Mouse (Mus musculus) kidney, adult 2 months (tissue): Measurements from ENCODE around the gene Clca2. TPM values are rescaled to one million over a fixed set of nuclear protein-coding genes. Genes with fewer than 3 reads are reported as not detected.

Source experiments
- DNase-seq: peaks from one replicate; pipeline ENCODE4 v3.0.0; 2021
- H3K27ac ChIP-seq: fragments of 200-500 bp; 2 replicates; pipeline ENCODE4 v1.5.1; 2012; ENCODE audit warnings: low read depth, low read length, control low read depth, inconsistent platforms; ENCODE audit not compliant: insufficient read depth
- H3K27me3 ChIP-seq: fragments of 200-500 bp; replicated peaks from 2 replicates; pipeline ENCODE4 v1.6.1; 2012; ENCODE audit warnings: mild to moderate bottlenecking, moderate library complexity, low read length, inconsistent platforms; ENCODE audit not compliant: control insufficient read depth, insufficient read depth
- H3K36me3 ChIP-seq: fragments of 200-500 bp; 2 replicates; pipeline ENCODE4 v1.6.1; 2012; ENCODE audit warnings: mild to moderate bottlenecking, moderate library complexity, low read length, inconsistent platforms; ENCODE audit not compliant: control insufficient read depth, insufficient read depth
- H3K4me1 ChIP-seq: fragments of 200-500 bp; 2 replicates; pipeline ENCODE4 v1.6.1; 2011; ENCODE audit warnings: low read length; ENCODE audit not compliant: control insufficient read depth, insufficient read depth
- H3K4me3 ChIP-seq: fragments of 200-500 bp; 2 replicates; pipeline ENCODE4 v1.5.1; 2011; ENCODE audit warnings: mild to moderate bottlenecking, low read depth, low read length, control low read depth; ENCODE audit not compliant: insufficient read depth
- CTCF ChIP-seq: fragments of 200-500 bp; conservative IDR thresholded peaks from 2 replicates; pipeline ENCODE4 v1.5.1; 2011; ENCODE audit warnings: low read depth, mild to moderate bottlenecking, control low read depth, low read length, moderate library complexity, mixed read lengths; ENCODE audit not compliant: insufficient read depth, insufficient read length
- POLR2A ChIP-seq: fragments of 200-500 bp; IDR thresholded peaks from one replicate; pipeline ENCODE4 v1.6.1; 2011; ENCODE audit warnings: low read depth, low read length, control low read depth
- WGBS: fragments of 180-500 bp; shearing (Covaris S2); methylation state at CpG from one replicate; pipeline ENCODE4 v1.1.7; 2018; 5-methylcytosine and 5-hydroxymethylcytosine counted together
- polyA plus RNA-seq: library from polyadenylated mRNA; depleted of rRNA; stranded (reverse); fragments of >200 nt; gene quantifications from 2 replicates; pipeline ENCODE4 v1.2.3, GENCODE M21; 2012; rRNA removed

The Clca2 gene
- polyA plus RNA-seq, 1 experiment: 0.08 TPM

- H3K36me3 ChIP-seq: no peaks in the 10 kb centered on the region
- no peaks in the 10 kb centered on the region for H3K27me3 ChIP-seq
- no peak overlapping the region for H3K4me3 ChIP-seq
- no peaks in the 10 kb centered on the region for H3K4me1 ChIP-seq
- 62% methylated on average over 3 of the region's 3 CpGs for WGBS
- TF ChIP-seq CTCF (no peak), POLR2A (no peak)
- DNase-seq: no peak
- no peak overlapping the region for H3K27ac ChIP-seq
These were observed 49.4 kb downstream of the Clca2 start for GRCm38 (mm10) chr3:145049820-145050219.

DNA sequence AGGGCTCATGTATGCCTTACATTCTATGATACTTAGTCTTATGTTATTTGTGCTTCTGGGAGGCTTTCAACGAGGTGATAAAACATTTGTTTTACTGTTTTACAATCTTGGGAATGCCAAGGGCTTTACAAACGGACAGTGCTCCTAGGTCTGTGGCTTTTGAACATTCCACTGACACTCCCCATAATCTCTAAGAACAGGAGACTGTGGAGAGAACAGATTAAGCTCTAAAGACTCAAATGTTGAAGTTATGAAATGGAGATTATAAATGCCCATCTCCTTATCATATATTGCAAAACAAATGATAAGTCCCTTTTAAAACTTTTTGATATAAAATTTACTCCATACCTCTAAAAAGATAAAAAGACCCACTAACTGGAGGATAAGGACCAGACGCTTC is 60.4 kb downstream of the Clca2 start:
- TF ChIP-seq CTCF (no peak), POLR2A (no peak)
- Histone ChIP-seq H3K27ac (no peak overlapping the region), H3K4me1 (no peaks in the 10 kb centered on the region), H3K4me3 (no peak overlapping the region), H3K36me3 (no peaks in the 10 kb centered on the region), H3K27me3 (no peaks in the 10 kb centered on the region)
- WGBS: 24% methylated on average over 3 of the region's 3 CpGs
- no peak for DNase-seq

DNA sequence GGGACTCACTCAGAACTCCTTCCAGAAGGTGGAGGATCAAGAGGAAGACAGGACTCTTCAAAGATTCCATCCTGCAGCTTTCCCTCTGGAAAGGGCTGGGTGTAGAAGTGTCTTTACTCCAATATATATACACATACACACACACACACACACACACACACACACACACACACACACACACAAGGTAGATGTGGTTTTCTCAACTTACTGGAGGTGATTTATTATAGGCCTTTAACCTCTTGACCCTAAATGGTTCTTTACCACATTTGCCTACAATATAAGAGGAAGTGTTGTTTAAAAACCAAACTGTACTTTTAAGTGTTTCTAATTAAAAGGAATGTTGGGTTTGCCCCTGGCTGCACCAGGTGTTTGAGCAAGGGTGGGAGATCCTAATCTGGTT is 66.6 kb downstream of the Clca2 start, which contains the start of gene Clca1:
Clca1 (minus strand) TSS at position 101 of the 400 bp plus-strand sequence.
- Histone ChIP-seq H3K4me1 (no peaks in the 10 kb centered on the region), H3K27ac (no peak within 1 kb of the TSS), H3K36me3 (no peaks in the 10 kb centered on the region), H3K27me3 (no peaks in the 10 kb centered on the region), H3K4me3 (no peak within 1 kb of the TSS)
- no peak for TF ChIP-seq CTCF
- no peak for TF ChIP-seq POLR2A
- DNase-seq: no peak

DNA sequence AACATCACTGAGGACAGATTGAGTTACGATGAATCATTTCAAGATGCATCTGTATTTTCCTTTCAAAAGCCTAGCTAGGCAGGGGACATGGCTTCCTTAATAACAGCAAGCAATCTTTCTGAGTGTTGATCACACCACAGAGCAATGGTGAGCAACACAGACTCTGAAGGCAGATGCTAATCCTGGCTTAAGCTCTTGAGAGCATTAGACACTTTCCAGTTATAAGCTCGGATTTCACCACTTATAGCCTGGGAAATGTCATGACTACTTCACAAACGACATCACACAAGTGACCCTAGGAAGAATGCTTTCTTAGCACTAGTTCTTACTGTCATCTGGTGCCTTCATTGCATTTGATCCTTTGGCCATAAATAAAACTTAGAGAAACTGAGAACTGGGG is 71.2 kb downstream of the Clca2 start:
- no peaks in the 10 kb centered on the region for H3K36me3 ChIP-seq
- H3K4me3 ChIP-seq: no peak overlapping the region
- no peak for TF ChIP-seq CTCF
- TF ChIP-seq POLR2A: no peak
- H3K27ac ChIP-seq: no peak overlapping the region
- WGBS: 60% methylated on average over 3 of the region's 3 CpGs
- no peak for DNase-seq
- H3K27me3 ChIP-seq: no peaks in the 10 kb centered on the region
- no peaks in the 10 kb centered on the region for H3K4me1 ChIP-seq

DNA sequence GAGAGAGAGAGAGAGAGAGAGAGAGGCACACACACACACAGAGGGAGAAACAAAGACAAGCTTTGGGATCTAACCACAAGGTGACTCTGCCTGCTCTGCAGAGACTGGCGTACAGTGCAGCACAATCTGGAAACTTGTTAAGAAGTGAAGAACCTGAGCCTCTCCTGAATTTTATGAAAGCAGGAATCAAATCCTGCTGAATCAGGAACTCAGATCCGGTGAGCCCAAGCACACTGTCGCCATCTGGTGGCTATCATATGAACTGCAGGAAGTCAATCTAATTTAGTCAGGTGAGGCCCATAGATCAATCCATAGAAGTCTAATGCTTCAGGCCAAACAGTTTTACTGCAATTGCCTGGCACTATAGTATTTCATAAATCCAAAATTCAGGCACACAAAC is 72.5 kb downstream of the Clca2 start:
- peak; percentile 53 for DNase-seq
- H3K27me3 ChIP-seq: no peaks in the 10 kb centered on the region
- no peaks in the 10 kb centered on the region for H3K4me1 ChIP-seq
- H3K4me3 ChIP-seq: no peak overlapping the region
- WGBS: 26% methylated on average over 3 of the region's 3 CpGs
- H3K36me3 ChIP-seq: no peaks in the 10 kb centered on the region
- no peak overlapping the region for H3K27ac ChIP-seq
- TF ChIP-seq CTCF (peak; percentile 92), POLR2A (no peak)

Other genes with a start within 250 kb of the Clca2 start
- gene Clca4b, start 166.9 kb downstream of the Clca2 start, polyA plus RNA-seq: 0.02 TPM in 1 of 2 replicates, not detected in the other
- gene Clca4a, start 124.4 kb downstream of the Clca2 start, polyA plus RNA-seq: not detected in 2 replicates
- gene Clca1, start 66.7 kb downstream of the Clca2 start, polyA plus RNA-seq: 0.03 and 0.08 TPM in 2 replicates
- 2.7 and 3.9 TPM in 2 replicates for gene Odf2l, start 19.1 kb upstream of the Clca2 start, polyA plus RNA-seq
- 0.20 and 0.22 TPM in 2 replicates for gene Col24a1, start 193.0 kb upstream of the Clca2 start, polyA plus RNA-seq